Mouse (Mus musculus) frontal cortex, postnatal 36 days (tissue): ENCODE results near the gene Nkg7.
A peak's percentile ranks its signal among the peaks of the same experiment; 100 is the strongest.
"Not testable (repeated sequence)": the region's sequence is repeated elsewhere in the genome, so short reads cannot be mapped to it uniquely, and the experiment has no call there.

Experiments
- DNase-seq, 2 experiments: peaks; one replicate each; pipeline ENCODE4 v3.0.0; 2022; ENCODE audit warnings: low spot score in 2 of 2

Gene Nkg7

GRCm38 (mm10) chr7:43436341-43437255 is at the start of gene Nkg7:
Nkg7 (plus strand) TSS chr7:43437073.
- no peak for DNase-seq

- DNase-seq = no peak
These were observed 44.3 kb upstream of the Nkg7 start for GRCm38 (mm10) chr7:43392349-43393121.

GRCm38 (mm10) chr7:43399501-43399900 is 37.4 kb upstream of the Nkg7 start:
- no peak for DNase-seq

GRCm38 (mm10) chr7:43402718-43403117 is 34.2 kb upstream of the Nkg7 start:
- no peak for DNase-seq

GRCm38 (mm10) chr7:43407573-43407972 is 29.3 kb upstream of the Nkg7 start:
- DNase-seq = no peak

- DNase-seq = no peak
These were observed 28.7 kb upstream of the Nkg7 start, which contains the start of gene Siglecg for GRCm38 (mm10) chr7:43408131-43408553. Siglecg (plus strand) TSS chr7:43408204.

DNA sequence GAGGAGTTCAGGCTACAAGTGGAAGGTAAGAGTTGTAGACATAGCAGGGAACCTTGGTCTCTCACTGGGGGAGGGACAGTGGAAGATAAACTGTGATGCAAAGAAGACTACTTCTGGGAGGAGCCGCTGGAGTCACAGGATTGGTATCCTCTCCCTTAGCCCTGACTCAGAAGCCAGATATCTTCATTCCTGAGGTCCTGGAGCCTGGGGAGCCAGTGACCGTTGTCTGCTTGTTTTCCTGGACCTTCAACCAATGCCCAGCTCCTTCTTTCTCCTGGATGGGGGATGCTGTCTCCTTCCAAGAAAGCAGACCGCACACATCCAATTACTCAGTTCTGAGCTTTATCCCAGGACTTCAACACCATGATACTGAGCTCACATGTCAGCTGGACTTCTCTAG is 27.8 kb upstream of the Nkg7 start:
- no peak for DNase-seq

DNA sequence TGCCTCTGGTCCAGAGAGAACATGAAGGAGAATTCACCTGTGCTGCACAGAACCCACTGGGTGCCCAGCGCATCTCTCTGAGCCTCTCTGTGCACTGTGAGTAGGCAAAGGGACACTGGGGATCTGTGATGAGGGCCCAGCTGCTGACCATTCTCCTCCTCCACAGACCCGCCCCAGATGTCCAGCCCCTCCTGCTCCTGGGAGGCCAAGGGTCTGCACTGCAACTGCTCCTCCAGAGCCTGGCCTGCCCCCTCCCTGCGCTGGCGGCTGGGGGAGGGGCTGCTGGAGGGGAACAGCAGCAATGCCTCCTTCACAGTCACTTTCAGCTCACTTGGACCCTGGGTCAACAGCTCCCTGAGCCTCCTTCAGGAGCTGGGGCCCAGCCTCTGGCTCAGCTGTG is 25.1 kb upstream of the Nkg7 start:
- DNase-seq = not testable (repeated sequence)

DNA sequence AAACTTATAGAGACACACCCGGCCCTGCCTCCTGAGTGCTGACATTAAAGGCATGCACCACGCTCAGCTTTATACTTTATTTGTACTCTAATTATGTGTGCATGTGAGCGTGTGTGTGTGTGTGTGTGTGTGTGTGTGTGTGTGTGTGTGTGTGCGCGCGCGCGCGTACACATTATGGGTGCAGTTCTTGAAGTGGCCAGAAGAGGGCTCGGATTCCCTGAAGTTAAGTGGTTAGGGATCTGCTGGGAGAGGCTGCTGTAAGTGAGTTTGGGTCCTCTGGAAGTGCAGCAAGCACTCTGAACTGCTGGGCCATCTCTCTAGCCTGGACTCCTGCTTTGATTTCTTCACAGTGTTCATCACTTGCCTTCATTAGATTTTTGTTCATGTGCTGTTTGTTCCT is 19.6 kb upstream of the Nkg7 start:
- no peak for DNase-seq

DNA sequence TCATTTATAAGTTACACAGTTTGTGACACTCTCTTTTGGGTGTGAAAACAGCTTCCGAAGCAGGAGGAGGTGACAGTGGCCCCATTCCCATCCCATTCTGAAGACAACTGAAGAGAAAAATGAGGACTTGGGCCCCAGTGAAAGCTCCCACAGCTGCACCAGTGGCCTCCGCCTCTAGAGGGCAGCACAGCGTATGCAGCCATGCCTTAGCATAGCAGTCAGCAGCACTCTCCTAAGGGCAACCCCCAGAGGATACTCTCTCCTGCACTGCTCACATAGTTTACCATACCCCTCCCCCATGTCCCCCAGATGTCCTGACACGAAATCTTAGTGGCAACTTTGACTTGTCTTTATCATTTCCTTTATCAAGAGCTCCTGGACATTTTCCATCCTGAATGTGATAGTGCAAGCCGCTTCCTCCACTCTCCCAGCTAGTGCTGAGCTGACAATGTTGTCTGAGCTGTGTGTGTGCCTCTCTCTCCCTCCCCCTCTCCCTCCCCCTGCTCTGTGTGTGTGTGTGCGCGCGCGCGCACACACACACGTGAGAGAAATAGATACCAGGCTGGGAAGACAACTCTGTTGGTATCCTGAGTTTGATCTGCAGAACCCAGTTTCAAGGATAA is 13.8 kb upstream of the Nkg7 start:
- peak; percentile 87 to 90 for DNase-seq

DNA sequence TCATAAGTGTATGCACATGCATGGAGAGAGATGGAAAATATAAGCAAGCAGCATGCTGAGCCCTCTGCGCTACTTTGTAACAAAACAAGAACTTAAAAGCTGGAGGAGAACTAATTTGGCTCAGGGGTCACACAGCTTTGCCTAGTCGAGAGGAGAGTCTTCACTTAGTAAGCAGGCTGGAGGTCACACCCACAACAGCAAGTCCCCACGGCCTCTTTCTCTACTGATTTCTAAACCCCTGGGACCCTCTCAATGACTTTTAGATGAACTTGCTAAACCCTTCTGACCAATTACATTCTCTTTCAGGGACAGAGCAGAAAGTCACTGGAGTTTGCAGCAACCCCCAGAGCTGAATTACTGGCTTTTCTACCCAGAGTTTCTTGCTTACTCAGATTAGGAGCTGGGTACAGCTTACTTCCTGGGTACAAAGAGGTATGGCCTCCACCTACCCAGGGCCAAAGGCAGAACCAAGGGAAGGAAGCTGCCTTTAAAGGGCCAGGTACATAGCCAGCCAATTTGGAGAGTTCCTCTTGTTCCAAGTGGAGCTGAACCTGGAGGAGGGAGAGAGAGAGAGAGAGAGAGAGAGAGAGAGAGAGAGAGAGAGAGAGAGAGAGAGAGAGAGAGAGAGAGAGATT is 12.8 kb upstream of the Nkg7 start:
- no peak for DNase-seq

- DNase-seq = no peak
These were observed 9.5 kb upstream of the Nkg7 start, which contains the start of gene Lim2 for GRCm38 (mm10) chr7:43427406-43427805. Lim2 (plus strand) TSS chr7:43427670.

GRCm38 (mm10) chr7:43429500-43429899 is 7.4 kb upstream of the Nkg7 start:
- no peak for DNase-seq

DNA sequence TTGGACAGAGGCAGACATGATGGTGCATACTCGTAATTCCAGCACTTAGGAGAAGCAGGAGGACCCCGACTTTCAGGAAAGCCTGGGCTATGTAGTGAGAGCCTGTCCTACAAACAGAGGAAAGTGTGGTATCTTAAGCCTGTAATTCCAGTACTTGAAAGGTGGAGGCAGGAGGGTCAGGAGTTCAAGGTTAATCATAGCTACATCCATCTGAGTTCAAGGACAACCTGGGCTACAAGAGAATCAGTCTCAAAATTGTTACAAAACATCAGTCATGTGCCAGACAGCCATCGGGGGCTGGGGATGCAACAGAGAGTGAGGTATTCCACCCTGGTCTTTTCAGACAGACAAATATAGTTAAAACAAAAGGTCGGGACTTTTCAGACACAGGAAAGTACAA is 4.0 kb upstream of the Nkg7 start:
- DNase-seq = no peak

- no peak for DNase-seq
These were observed 2.2 kb upstream of the Nkg7 start for GRCm38 (mm10) chr7:43434676-43435075.

DNA sequence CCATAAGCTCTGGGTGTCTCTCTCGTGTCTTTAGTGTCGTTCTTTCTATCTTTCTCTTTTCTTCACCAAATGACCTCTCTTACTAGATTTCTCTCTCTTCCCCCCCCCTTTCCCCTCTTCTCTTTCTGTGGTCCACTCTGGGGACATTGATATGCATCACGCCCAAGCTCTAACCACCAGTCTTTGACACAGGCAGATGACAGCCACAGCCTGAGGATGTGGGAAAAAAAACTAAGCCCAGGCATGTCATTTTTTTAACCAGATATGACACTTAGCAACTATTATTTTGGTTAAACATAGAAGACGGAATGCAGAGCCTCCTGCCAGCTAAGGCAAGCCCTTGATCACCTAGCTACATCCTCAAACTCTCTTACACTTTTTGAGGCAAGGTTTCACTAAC is 1.7 kb downstream of the Nkg7 start:
- DNase-seq = no peak

- DNase-seq = no peak
These were observed 3.6 kb downstream of the Nkg7 start, which contains the start of gene Cldnd2 for GRCm38 (mm10) chr7:43440482-43440881. Cldnd2 (plus strand) TSS chr7:43440782.

DNA sequence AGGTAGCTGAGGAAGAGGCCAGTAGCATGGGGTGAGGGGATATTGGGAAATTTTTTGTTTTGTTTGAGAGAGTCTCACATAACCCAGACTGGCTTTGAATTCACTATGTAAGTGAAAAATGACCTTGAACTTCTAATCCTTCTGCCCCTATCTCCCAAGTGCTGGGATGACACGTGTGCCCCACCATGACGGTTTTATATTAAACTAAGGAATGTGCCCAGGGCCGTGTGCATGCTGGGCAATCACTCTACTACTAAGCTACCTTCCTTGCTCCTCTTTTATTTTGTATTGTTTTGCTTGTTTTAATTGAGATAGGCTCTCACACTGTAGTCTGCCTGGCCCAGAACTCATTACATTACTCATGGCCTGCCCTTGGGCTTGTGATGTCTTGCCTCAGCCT is 4.2 kb downstream of the Nkg7 start:
- DNase-seq = no peak

DNA sequence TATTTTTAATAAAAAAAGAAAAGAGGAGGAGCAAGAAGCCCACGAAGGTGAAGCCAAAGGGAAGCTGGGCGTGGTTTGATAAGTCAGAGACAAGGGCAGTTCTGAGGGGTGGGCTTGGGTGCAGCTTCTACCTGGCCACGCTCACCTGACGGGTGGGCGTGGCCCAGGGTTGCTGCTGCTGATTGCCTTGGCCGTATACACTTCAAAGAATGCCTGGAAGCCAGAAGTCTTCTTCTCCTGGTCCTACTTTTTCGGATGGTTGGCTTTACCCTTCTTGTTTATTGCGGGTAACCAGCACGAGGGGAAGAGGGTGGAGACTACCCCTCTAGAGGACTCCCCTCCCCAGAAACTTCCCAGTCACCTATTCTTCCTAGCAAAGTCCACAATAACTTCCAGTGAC is 5.8 kb downstream of the Nkg7 start:
- DNase-seq = no peak

GRCm38 (mm10) chr7:43443126-43443916 is 6.4 kb downstream of the Nkg7 start:
- peak; percentile 70 to 74 for DNase-seq

GRCm38 (mm10) chr7:43443917-43444293 is 7.0 kb downstream of the Nkg7 start, which contains the start of the genes Etfb and Gm45233:
Etfb (plus strand) TSS chr7:43444083.
Gm45233 (plus strand) TSS chr7:43444128.
- peak; percentile 94 to 95 for DNase-seq
